Mouse (Mus musculus): ENCODE results near the gene Dtx2. TPM values are rescaled to one million over a fixed set of nuclear protein-coding genes. Genes with fewer than 3 reads are reported as not detected.

The Dtx2 gene
- polyA plus RNA-seq, 1 experiment from 2014 or later, result 26.6 TPM

GRCm38 (mm10) chr5:136078136-136078535 is 83.5 kb downstream of the Dtx2 start:
- Histone ChIP-seq H3K27me3 (no peaks in the 10 kb centered on the region), H3K9me3 (no peaks in the 10 kb centered on the region), H3K36me3 (no peaks in the 10 kb centered on the region), H3K27ac (replicated peaks) (no peak overlapping the region), H3K4me3 (no peak overlapping the region), H3K9ac (replicated peaks) (no peak overlapping the region), H3K4me1 (peaks cover 6% of the 10 kb centered on the region; the same call in 1 of the 2 replicates), H3K4me2 (replicated peaks) (no peak overlapping the region)
- WGBS, result 93% methylated on average over 5 of the region's 5 CpGs
- ATAC-seq (replicated peaks), result no peak

DNA sequence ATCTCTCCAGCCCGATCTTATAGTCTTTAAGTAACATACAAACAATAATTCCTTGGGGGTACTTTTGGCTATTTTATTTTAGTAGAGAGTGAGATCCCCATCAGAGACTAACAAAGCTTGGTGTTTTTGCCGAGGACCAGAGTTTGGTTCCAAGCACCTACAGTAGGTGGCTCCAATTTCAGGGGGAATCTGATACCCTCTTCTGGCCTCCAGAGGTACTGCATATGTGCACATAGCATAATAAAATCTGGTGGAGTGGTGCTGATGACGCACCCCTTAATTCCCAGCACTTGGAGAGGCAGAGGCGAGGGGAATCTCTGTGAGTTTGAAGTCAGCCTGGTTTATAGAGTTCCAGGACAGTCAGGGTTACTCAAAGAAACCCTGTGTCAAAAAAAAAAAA is 87.7 kb downstream of the Dtx2 start:
- Histone ChIP-seq H3K4me3 (no peak overlapping the region), H3K9ac (replicated peaks) (no peak overlapping the region), H3K9me3 (no peaks in the 10 kb centered on the region), H3K27me3 (0 out of 2 replicates have a peak, but pooled peaks cover 9% of the 10 kb centered on the region), H3K4me1 (peaks cover 21% of the 10 kb centered on the region), H3K27ac (replicated peaks) (no peak overlapping the region), H3K36me3 (no peaks in the 10 kb centered on the region), H3K4me2 (replicated peaks) (no peak overlapping the region)
- WGBS, result 77% methylated on average over 4 of the region's 4 CpGs
- ATAC-seq (replicated peaks), result no peak

Other genes starting within 250 kb of the Dtx2 start
- 0.34 TPM in 2 replicates for gene Styxl1, start 216.4 kb upstream of the Dtx2 start, polyA plus RNA-seq (2015; fragmentation: Nextera tagmentation; extraction: Ambion mirVana)
- gene Mdh2, start 216.3 kb upstream of the Dtx2 start, polyA plus RNA-seq (2015; fragmentation: Nextera tagmentation; extraction: Ambion mirVana), result 554 and 557 TPM in 2 replicates
- 56.0 and 61.2 TPM in 2 replicates for gene Srrm3, start 187.9 kb upstream of the Dtx2 start, polyA plus RNA-seq (2015; fragmentation: Nextera tagmentation; extraction: Ambion mirVana)
- 6.2 and 6.5 TPM in 2 replicates for gene Hspb1, start 106.9 kb upstream of the Dtx2 start, polyA plus RNA-seq (2015; fragmentation: Nextera tagmentation; extraction: Ambion mirVana)
- gene Ywhag, start 60.2 kb upstream of the Dtx2 start, polyA plus RNA-seq (2015; fragmentation: Nextera tagmentation; extraction: Ambion mirVana), result 664 and 720 TPM in 2 replicates
- gene Ssc4d, start 20.3 kb upstream of the Dtx2 start, polyA plus RNA-seq (2015; fragmentation: Nextera tagmentation; extraction: Ambion mirVana), result 0.87 and 1.2 TPM in 2 replicates
- gene Zp3, start 14.7 kb upstream of the Dtx2 start, polyA plus RNA-seq (2015; fragmentation: Nextera tagmentation; extraction: Ambion mirVana), result not detected in 2 replicates
- not detected in 2 replicates for gene Upk3b, start 43.7 kb downstream of the Dtx2 start, polyA plus RNA-seq (2015; fragmentation: Nextera tagmentation; extraction: Ambion mirVana)
- not detected in 2 replicates for gene Upk3bl, start 59.7 kb downstream of the Dtx2 start, polyA plus RNA-seq (2015; fragmentation: Nextera tagmentation; extraction: Ambion mirVana)
- gene Rasa4, start 89.1 kb downstream of the Dtx2 start, polyA plus RNA-seq (2015; fragmentation: Nextera tagmentation; extraction: Ambion mirVana), result 6.0 and 6.3 TPM in 2 replicates
- 230 and 234 TPM in 2 replicates for gene Polr2j, start 121.8 kb downstream of the Dtx2 start, polyA plus RNA-seq (2015; fragmentation: Nextera tagmentation; extraction: Ambion mirVana)
- 36.8 and 36.9 TPM in 2 replicates for gene Lrwd1, start 141.3 kb downstream of the Dtx2 start, polyA plus RNA-seq (2015; fragmentation: Nextera tagmentation; extraction: Ambion mirVana)
- gene Alkbh4, start 141.3 kb downstream of the Dtx2 start, polyA plus RNA-seq (2015; fragmentation: Nextera tagmentation; extraction: Ambion mirVana), result 18.4 and 19.5 TPM in 2 replicates
- gene Orai2, start 175.9 kb downstream of the Dtx2 start, polyA plus RNA-seq (2015; fragmentation: Nextera tagmentation; extraction: Ambion mirVana), result 35.0 and 39.1 TPM in 2 replicates
- gene Prkrip1, start 204.2 kb downstream of the Dtx2 start, polyA plus RNA-seq (2015; fragmentation: Nextera tagmentation; extraction: Ambion mirVana), result 58.5 and 65.9 TPM in 2 replicates

Data from forebrain, embryonic 15.5 days (tissue).